Mouse (Mus musculus): Measurements from ENCODE around the gene Hpcal4.

The Hpcal4 gene

DNA sequence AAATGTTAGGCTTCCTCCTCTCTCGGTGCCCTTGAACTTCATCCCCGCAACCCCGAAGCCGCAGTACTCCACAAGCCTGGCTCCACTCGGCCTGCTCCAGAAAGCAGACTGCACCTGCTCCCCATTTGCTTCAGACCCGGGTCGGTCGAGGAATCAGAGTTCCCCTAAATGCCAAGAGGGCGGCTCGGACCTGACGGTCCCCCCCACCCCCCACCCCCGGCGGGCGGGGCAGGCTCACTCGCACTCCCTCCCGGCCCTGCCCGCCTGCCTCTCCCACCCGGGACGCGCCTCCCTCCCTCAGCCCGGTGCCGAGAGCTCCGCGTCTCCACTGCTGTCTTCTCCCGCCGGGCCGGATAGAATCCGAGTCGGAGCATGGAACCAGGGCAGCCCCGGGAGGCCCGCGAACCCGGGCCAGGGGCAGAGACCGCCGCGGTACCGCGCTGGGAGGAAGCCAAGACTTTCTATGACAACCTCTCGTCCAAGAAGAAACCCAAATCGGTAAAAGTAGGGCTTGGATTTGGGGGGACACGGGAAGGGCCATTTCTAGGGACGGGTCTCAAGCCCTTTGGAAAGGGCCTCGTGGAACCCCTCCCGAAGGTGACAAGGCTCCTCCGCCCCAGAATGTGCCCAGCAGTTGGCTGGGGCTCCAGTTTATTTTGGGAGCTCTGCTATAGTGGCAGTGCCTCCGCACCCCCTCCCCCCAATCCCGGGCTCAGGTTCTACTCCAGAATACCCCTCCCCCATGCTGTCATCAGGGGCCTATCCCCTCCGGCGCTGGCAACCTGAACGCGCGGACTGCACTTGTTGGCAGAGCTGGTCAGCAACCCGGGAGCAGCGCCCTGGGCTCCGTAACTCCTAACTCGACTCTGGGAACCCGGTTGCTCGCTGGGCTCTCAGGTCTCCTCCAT lies 18.4 kb downstream of the Hpcal4 start, which contains the start of gene Nt5c1a:
Gene Nt5c1a, plus strand, starts transcription at position 319 of the 908 bp plus-strand sequence.
- DNase-seq (ENCODE audit: extremely low read depth, low read depth) = no peak

DNA sequence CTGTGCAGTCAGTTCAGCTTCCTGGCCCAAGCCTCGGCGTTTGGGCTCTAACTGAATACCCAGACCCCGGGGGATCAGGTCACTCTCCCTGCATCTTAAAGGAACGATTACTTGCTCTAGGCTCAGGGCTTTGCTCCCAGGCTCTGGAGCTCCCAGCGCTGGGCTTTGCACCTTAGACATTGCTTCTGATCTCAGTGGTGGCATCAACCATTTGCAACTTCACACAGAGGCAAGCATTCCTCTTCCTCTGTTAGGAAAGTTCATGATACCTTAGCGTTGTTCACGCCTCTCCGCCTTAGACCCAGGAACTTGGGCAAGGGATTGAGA lies 19.0 kb downstream of the Hpcal4 start:
- DNase-seq (ENCODE audit: extremely low read depth, low read depth) = no peak

DNA sequence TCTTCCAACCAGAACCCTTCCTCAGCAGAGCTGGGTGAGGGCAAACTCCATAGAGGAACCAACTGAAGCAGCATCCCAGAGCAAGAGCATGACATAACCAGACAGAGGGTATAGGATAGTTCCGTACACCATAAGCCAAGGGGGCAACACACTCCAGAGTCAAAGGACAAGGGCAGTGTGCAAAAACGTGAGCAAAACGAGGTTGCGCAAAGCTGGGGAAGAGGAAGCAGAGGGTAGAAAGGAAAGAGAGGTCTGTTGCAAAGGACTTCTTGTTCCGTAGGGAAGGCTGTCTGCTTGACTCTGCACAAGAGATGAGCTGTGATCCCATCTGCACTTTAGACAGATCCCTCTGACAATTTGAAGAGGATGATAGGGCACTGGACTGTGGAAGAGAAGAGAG lies 24.3 kb downstream of the Hpcal4 start:
- no peak for DNase-seq (ENCODE audit: extremely low read depth, low read depth)

DNA sequence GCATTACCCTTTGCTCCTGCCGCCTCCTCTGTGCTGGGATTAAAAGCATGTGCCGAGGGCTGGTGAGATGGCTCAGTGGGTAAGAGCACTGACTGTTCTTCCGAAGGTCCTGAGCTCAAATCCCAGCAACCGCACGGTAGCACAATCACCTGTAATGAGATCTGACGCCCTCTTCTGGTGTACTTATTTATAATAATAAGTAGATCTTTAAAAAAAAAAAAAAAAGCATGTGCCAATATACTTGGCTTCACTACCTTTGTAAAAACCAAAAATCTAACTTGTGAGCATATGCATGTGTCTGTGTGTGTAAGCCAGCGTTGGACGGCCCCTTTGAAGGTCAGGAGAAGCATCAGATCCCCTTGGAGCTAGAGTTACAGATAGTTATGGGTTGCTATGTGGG lies 28.0 kb downstream of the Hpcal4 start:
- no peak for DNase-seq (ENCODE audit: extremely low read depth, low read depth)

DNA sequence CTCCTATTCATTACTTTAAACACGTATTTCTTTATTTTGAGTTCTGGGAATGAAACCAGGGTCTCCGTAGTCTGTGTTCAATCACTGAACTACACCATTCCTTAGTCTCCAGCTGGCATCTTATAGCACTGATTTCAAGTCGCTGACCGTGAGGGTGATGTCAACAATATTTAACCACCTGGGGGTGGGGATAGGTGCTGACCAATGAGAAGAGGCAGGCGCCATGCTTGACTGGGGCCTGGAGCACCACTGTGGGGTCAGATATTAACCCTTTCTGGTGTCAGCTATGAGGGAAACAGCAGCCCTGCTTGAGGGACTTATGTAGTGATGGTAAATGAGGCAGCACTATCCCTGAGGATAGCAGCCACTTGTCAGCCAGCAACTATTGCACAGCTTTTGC lies 28.4 kb downstream of the Hpcal4 start:
- DNase-seq (ENCODE audit: extremely low read depth, low read depth) = no peak

GRCm38 (mm10) chr4:123212330-123212729 lies 29.3 kb downstream of the Hpcal4 start:
- DNase-seq (ENCODE audit: extremely low read depth, low read depth) = no peak

DNA sequence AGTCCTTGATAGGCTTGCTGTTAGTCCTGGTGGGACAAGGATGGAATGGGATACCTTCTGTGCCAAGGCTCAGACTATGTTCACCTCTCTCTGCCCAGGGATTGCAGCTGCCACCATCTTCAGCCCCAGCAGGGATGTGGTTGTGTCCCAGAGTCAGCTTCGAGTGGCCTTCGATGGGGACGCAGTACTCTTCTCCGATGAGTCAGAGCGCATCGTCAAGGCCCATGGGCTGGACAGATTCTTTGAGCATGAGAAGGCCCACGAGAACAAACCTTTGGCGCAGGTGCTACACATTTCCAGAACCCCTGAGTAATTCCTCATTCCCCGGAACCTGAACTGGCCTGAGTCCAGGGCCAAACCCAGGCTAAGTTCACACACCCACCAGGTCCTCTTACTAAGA lies 30.9 kb downstream of the Hpcal4 start:
- no peak for DNase-seq (ENCODE audit: extremely low read depth, low read depth)

- DNase-seq (ENCODE audit: extremely low read depth, low read depth) = no peak
These were observed 32.3 kb downstream of the Hpcal4 start for GRCm38 (mm10) chr4:123215367-123215766.

- peak; percentile 25 for DNase-seq (ENCODE audit: extremely low read depth, low read depth)
These were observed 33.8 kb downstream of the Hpcal4 start for GRCm38 (mm10) chr4:123216782-123217181.

DNA sequence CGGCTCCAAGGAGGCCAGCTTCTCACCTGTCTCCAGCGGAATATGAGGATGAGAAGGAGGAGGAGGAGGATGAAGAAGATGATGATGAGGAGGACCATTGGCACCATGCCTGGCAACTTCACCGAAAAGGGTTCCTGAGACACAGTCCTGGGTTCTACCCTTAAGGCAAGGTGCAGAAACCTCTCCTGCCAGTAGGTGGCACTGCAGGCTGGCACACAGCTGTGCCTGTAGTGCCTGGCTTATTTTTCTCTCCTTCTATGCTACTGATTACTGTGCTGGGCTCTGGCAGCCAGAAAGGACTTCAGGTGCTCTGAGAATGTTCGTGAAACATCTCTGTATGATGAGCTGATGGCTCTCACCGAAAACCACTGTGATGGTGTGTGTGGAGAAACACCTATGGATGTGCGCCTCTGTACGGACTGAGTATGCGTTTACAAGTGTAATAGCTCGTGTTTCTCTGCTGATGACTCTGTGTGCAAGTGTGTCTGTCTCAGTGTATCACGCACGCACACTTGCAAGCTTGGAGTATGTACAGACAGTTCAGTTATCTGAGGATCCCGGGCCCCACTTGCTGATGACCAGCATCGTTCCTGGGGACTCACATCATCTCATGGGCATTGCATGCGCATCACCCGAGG lies 36.8 kb downstream of the Hpcal4 start:
- no peak for DNase-seq (ENCODE audit: extremely low read depth, low read depth)

GRCm38 (mm10) chr4:123220637-123221036 lies 37.6 kb downstream of the Hpcal4 start:
- no peak for DNase-seq (ENCODE audit: extremely low read depth, low read depth)

DNA sequence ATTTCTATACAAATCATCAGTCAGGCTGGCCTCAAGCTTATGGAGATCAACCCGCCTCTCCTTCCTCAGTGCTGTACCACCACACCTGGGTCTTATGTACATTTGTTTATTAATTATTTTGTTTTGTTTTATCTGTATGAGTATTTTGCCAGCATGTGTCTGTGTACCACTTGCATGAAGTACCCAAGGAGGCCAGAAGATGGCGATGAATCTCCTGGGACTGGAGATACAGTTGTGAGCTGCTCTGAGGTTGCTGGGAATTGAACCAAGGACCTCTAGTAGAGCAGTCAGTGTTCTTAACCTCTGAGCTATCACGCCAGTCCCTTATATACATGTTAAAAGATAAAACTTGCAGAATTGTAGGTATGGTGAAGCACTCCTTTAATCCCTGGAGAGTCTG lies 40.3 kb downstream of the Hpcal4 start:
- peak; percentile 22 for DNase-seq (ENCODE audit: extremely low read depth, low read depth)

DNA sequence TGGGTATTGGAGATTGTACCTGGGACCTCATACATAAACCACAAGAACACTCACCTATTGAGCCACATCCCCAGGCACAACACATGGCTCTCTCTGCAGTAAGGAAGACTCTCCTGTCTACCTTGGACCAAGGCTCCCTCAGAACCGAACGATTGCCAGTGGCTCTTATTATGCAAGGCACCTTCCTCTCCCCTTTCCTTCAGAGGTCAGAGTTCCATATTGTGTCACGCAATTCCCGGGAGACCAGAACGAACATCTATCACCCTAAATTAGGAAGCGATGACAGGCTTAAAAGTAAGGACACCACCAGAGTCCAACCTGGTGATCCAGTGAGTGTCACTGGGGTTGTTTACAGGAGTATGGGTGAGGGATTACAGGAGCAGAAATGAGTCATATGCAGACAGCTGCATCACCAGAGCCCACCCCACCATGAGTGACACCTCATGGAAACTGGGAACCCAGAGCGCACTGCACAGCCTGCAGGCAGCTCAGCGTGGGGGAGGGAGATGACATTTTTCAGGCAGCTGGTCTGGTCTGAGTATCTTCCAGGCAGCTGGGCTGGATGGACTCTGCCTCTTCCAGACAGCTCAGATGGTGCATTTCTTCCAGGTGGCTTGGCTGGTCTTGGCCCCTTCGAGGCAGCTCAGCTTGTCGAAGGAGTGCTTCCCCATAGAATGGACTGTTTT lies 42.8 kb downstream of the Hpcal4 start:
- no peak for DNase-seq (ENCODE audit: extremely low read depth, low read depth)

GRCm38 (mm10) chr4:123227707-123228106 lies 44.7 kb downstream of the Hpcal4 start:
- no peak for DNase-seq (ENCODE audit: extremely low read depth, low read depth)

DNA sequence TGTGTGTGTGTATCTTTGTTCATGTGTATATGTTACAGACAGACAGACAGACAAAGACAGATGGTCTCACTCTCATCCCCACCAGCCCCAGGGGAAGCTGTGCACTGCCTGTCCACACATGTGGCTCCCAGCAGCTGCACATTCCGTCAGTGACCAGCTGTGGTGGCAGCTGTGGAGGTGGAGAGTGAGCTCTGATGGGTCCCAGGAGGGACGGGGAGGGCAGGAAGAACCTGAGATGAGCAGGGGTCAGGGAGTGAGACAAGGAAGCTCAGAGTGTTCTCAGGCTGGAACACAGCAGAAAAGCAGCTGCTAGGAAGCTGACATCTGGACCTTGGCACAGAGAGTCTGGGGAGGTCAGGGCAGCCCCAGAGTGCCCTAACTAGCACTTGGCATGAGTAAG lies 45.2 kb downstream of the Hpcal4 start:
- no peak for DNase-seq (ENCODE audit: extremely low read depth, low read depth)

- no peak for DNase-seq (ENCODE audit: extremely low read depth, low read depth)
These were observed 46.1 kb downstream of the Hpcal4 start for GRCm38 (mm10) chr4:123229166-123229565.

DNA sequence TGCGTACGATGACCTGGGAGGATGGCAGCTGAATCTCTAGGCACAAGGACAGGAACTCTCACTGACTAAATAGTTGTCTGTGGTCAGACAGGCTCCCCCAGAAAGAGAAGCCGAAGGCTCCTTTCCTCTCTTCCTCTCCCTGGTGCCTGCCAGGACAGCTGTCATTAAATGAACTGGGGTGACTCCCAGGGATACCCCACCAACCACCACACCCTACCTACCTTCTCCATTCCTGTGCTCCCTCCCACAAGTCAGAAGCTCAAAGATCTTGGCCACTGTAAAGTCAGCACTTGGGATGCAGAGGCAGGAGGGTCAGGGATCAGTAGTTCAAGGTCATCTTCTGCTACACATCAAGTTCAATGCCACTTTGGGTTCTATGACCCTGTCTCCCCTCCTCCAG lies 49.8 kb downstream of the Hpcal4 start:
- DNase-seq (ENCODE audit: extremely low read depth, low read depth) = no peak

DNA sequence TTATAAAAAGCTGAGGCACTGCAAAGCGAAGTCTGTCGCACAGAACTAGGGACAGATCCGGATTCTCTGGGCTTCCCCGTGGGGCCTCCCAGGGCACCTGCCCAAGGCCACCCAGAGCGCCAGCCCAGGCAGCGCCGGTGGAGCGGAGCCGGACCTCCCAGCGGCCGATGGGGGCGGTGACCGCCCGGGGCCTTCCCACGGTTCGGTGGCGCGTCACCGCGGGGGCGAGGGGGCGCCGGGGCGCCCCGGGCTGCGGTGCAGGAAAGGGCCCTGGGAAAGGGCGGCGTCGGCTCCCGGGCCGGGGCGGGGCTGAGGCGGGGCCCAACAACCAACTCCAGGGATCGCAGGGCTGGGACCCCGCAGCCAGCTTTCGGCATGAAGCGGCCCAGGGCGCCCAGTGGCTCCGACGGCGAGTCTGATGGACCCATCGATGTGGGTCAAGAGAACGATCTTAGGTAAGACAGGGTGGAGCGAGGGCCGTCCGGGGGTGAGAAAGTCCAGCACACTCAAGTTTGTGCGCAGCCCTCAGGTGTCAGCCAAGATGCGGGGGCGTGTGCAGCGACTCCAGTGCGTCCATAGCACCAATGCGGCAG lies 50.6 kb downstream of the Hpcal4 start, which contains the start of gene Heyl:
Gene Heyl, plus strand, starts transcription at position 65 of the 593 bp plus-strand sequence.
- DNase-seq (ENCODE audit: extremely low read depth, low read depth) = no peak

- DNase-seq (ENCODE audit: extremely low read depth, low read depth) = no peak
These were observed 52.9 kb downstream of the Hpcal4 start for GRCm38 (mm10) chr4:123235835-123236430.

- no peak for DNase-seq (ENCODE audit: extremely low read depth, low read depth)
These were observed 53.5 kb downstream of the Hpcal4 start for GRCm38 (mm10) chr4:123236431-123237031.

Measured in MEL-GATA-1-ER (cell line).